Mouse (Mus musculus): ENCODE measurements around the gene Sgms1. TPM values are rescaled to one million over a fixed set of nuclear protein-coding genes. Genes with fewer than 3 reads are reported as not detected.

The Sgms1 gene
- 41.5 and 45.9 TPM in 2 replicates for polyA plus RNA-seq (2016; fragmentation: Nextera tagmentation; extraction: Ambion mirVana)

GRCm38 (mm10) chr19:32389001-32389871, at the start of gene Sgms1:
Sgms1 (minus strand) TSS chr19:32389714.
- no peaks in the 10 kb centered on the region for H3K9me3 ChIP-seq
- no peaks in the 10 kb centered on the region for H3K27me3 ChIP-seq (ENCODE audit: insufficient read depth, poor library complexity, severe bottlenecking)
- peaks cover 8% of the 10 kb centered on the region; the same call in 1 of the 2 replicates for H3K36me3 ChIP-seq
- H3K27ac ChIP-seq = peak within 1 kb of the TSS; percentile 98
- WGBS = 2% methylated on average over 67 of the region's 68 CpGs
- H3K4me3 ChIP-seq = peak within 1 kb of the TSS; percentile 87
- DNase-seq (ENCODE audit: low spot score) = peak; percentile 96
- peaks cover 23% of the 10 kb centered on the region for H3K4me1 ChIP-seq

- Histone ChIP-seq H3K9me3 (no peaks in the 10 kb centered on the region), H3K27me3 (ENCODE audit: insufficient read depth, poor library complexity, severe bottlenecking) (no peaks in the 10 kb centered on the region), H3K27ac (no peak overlapping the region), H3K4me1 (peaks cover 8% of the 10 kb centered on the region; the same call in 1 of the 2 replicates), H3K36me3 (no peaks in the 10 kb centered on the region), H3K4me3 (no peak overlapping the region)
- 81% methylated on average over 3 of the region's 3 CpGs for WGBS
- no peak for DNase-seq (ENCODE audit: low spot score)
Observed at GRCm38 (mm10) chr19:32425856-32426255, 36.3 kb upstream of the Sgms1 start.

- H3K36me3 ChIP-seq = no peaks in the 10 kb centered on the region
- DNase-seq (ENCODE audit: low spot score) = no peak
- no peaks in the 10 kb centered on the region for H3K27me3 ChIP-seq (ENCODE audit: insufficient read depth, poor library complexity, severe bottlenecking)
- no peak overlapping the region for H3K27ac ChIP-seq
- WGBS = 86% methylated on average over 3 of the region's 3 CpGs
- no peaks in the 10 kb centered on the region for H3K9me3 ChIP-seq
- H3K4me1 ChIP-seq = peaks cover 8% of the 10 kb centered on the region; the same call in 1 of the 2 replicates
- no peak overlapping the region for H3K4me3 ChIP-seq
Observed at GRCm38 (mm10) chr19:32424706-32425105, 35.2 kb upstream of the Sgms1 start.

GRCm38 (mm10) chr19:32419069-32419468, 29.6 kb upstream of the Sgms1 start:
- Histone ChIP-seq H3K9me3 (no peaks in the 10 kb centered on the region), H3K27ac (no peak overlapping the region), H3K4me1 (no peaks in the 10 kb centered on the region; the same call in 1 of the 2 replicates), H3K4me3 (no peak overlapping the region), H3K36me3 (no peaks in the 10 kb centered on the region), H3K27me3 (ENCODE audit: insufficient read depth, poor library complexity, severe bottlenecking) (no peaks in the 10 kb centered on the region)
- 54% methylated on average over 3 of the region's 3 CpGs for WGBS
- DNase-seq (ENCODE audit: low spot score) = no peak

GRCm38 (mm10) chr19:32416692-32417317, 27.3 kb upstream of the Sgms1 start:
- Histone ChIP-seq H3K36me3 (no peaks in the 10 kb centered on the region), H3K9me3 (no peaks in the 10 kb centered on the region), H3K27ac (no peak overlapping the region), H3K4me1 (0 out of 2 replicates have a peak, but pooled peaks cover 4% of the 10 kb centered on the region), H3K4me3 (no peak overlapping the region), H3K27me3 (ENCODE audit: insufficient read depth, poor library complexity, severe bottlenecking) (no peaks in the 10 kb centered on the region)
- 75% methylated on average over 7 of the region's 7 CpGs for WGBS
- no peak for DNase-seq (ENCODE audit: low spot score)

- Histone ChIP-seq H3K4me3 (no peak overlapping the region), H3K36me3 (no peaks in the 10 kb centered on the region), H3K27me3 (ENCODE audit: insufficient read depth, poor library complexity, severe bottlenecking) (no peaks in the 10 kb centered on the region), H3K9me3 (no peaks in the 10 kb centered on the region), H3K4me1 (peaks cover 7% of the 10 kb centered on the region; the same call in 1 of the 2 replicates), H3K27ac (no peak overlapping the region)
- no peak for DNase-seq (ENCODE audit: low spot score)
- WGBS = 67% methylated on average over 8 of the region's 8 CpGs
Observed at GRCm38 (mm10) chr19:32409603-32410360, 20.3 kb upstream of the Sgms1 start.

- no peak for DNase-seq (ENCODE audit: low spot score)
- no peaks in the 10 kb centered on the region for H3K27me3 ChIP-seq (ENCODE audit: insufficient read depth, poor library complexity, severe bottlenecking)
- no peak overlapping the region for H3K27ac ChIP-seq
- H3K36me3 ChIP-seq = no peaks in the 10 kb centered on the region
- no peaks in the 10 kb centered on the region for H3K9me3 ChIP-seq
- peaks cover 4% of the 10 kb centered on the region; the same call in 1 of the 2 replicates for H3K4me1 ChIP-seq
- no peak overlapping the region for H3K4me3 ChIP-seq
- WGBS = 67% methylated on average over 7 of the region's 7 CpGs
Observed at GRCm38 (mm10) chr19:32406717-32407116, 17.2 kb upstream of the Sgms1 start.

- WGBS = 75% methylated on average over 4 of the region's 5 CpGs
- no peak overlapping the region for H3K4me3 ChIP-seq
- H3K36me3 ChIP-seq = no peaks in the 10 kb centered on the region
- no peaks in the 10 kb centered on the region for H3K27me3 ChIP-seq (ENCODE audit: insufficient read depth, poor library complexity, severe bottlenecking)
- DNase-seq (ENCODE audit: low spot score) = no peak
- H3K4me1 ChIP-seq = peaks cover 4% of the 10 kb centered on the region; the same call in 1 of the 2 replicates
- no peaks in the 10 kb centered on the region for H3K9me3 ChIP-seq
- H3K27ac ChIP-seq = no peak overlapping the region
Observed at GRCm38 (mm10) chr19:32404386-32404785, 14.9 kb upstream of the Sgms1 start.

- Histone ChIP-seq H3K4me1 (peaks cover 3% of the 10 kb centered on the region; the same call in 1 of the 2 replicates), H3K27ac (no peak overlapping the region), H3K27me3 (ENCODE audit: insufficient read depth, poor library complexity, severe bottlenecking) (no peaks in the 10 kb centered on the region), H3K4me3 (no peak overlapping the region), H3K9me3 (no peaks in the 10 kb centered on the region), H3K36me3 (no peaks in the 10 kb centered on the region)
- 87% methylated on average over 5 of the region's 5 CpGs for WGBS
- no peak for DNase-seq (ENCODE audit: low spot score)
Observed at GRCm38 (mm10) chr19:32403834-32404233, 14.3 kb upstream of the Sgms1 start.

- Histone ChIP-seq H3K27me3 (ENCODE audit: insufficient read depth, poor library complexity, severe bottlenecking) (no peaks in the 10 kb centered on the region), H3K4me3 (no peak overlapping the region), H3K27ac (no peak overlapping the region), H3K4me1 (no peaks in the 10 kb centered on the region), H3K9me3 (no peaks in the 10 kb centered on the region), H3K36me3 (no peaks in the 10 kb centered on the region)
- DNase-seq (ENCODE audit: low spot score) = no peak
- WGBS = 86% methylated on average over 5 of the region's 5 CpGs
Observed at GRCm38 (mm10) chr19:32398491-32398890, 9.0 kb upstream of the Sgms1 start.

- no peaks in the 10 kb centered on the region for H3K9me3 ChIP-seq
Observed at GRCm38 (mm10) chr19:32396303-32396702, 6.8 kb upstream of the Sgms1 start.

GRCm38 (mm10) chr19:32394825-32395224, 5.3 kb upstream of the Sgms1 start:
- WGBS = 88% methylated on average over 13 of the region's 13 CpGs
- Histone ChIP-seq H3K36me3 (peaks cover 8% of the 10 kb centered on the region; the same call in 1 of the 2 replicates), H3K9me3 (no peaks in the 10 kb centered on the region), H3K27ac (no peak overlapping the region), H3K4me3 (no peak overlapping the region), H3K4me1 (peaks cover 6% of the 10 kb centered on the region), H3K27me3 (ENCODE audit: insufficient read depth, poor library complexity, severe bottlenecking) (no peaks in the 10 kb centered on the region)
- peak; percentile 27 for DNase-seq (ENCODE audit: low spot score)

More at GRCm38 (mm10) chr19:32396303-32396702, 6.8 kb upstream of the Sgms1 start:
- 69% methylated on average over 6 of the region's 6 CpGs for WGBS
- no peak for DNase-seq (ENCODE audit: low spot score)
- Histone ChIP-seq H3K4me1 (no peaks in the 10 kb centered on the region), H3K27ac (no peak overlapping the region), H3K36me3 (0 out of 2 replicates have a peak, but pooled peaks cover 3% of the 10 kb centered on the region), H3K4me3 (no peak overlapping the region), H3K27me3 (ENCODE audit: insufficient read depth, poor library complexity, severe bottlenecking) (no peaks in the 10 kb centered on the region)
